Mouse (Mus musculus): Measurements from ENCODE around the gene Vgf. TPM values are rescaled to one million over a fixed set of nuclear protein-coding genes. Genes with fewer than 3 reads are reported as not detected.
A peak's percentile ranks its signal among the peaks of the same experiment; 100 is the strongest.

Vgf gene
- polyA plus RNA-seq, 1 experiment = 0.28 TPM

- no peak overlapping the region for H3ac ChIP-seq (ENCODE audit: control insufficient read depth, insufficient read length, low read depth)
- H3K36me3 ChIP-seq (ENCODE audit: control insufficient read depth, insufficient read depth) = peaks cover 58% of the 10 kb centered on the region
- H3K79me2 ChIP-seq (ENCODE audit: control insufficient read depth, insufficient read depth) = peaks cover 25% of the 10 kb centered on the region
- H3K4me3 ChIP-seq (ENCODE audit: insufficient read depth, poor library complexity, severe bottlenecking) = no peak overlapping the region
- H3K27me3 ChIP-seq (ENCODE audit: control insufficient read depth, insufficient read depth, insufficient read length) = no peaks in the 10 kb centered on the region
- TF ChIP-seq MAX (IDR thresholded peaks at IDR 0.05) (no peak), USF1 (IDR thresholded peaks at IDR 0.05; ENCODE audit: low read depth) (no peak), CTCF (IDR thresholded peaks at IDR 0.05; ENCODE audit: control insufficient read depth, insufficient read depth, insufficient read length) (no peak), MYOD1 (IDR thresholded peaks at IDR 0.05; ENCODE audit: control insufficient read depth, insufficient read length, low read depth) (no peak), CEBPB (IDR thresholded peaks at IDR 0.05; ENCODE audit: low read depth) (no peak), FOSL1 (IDR thresholded peaks at IDR 0.05; ENCODE audit: insufficient read depth, low read length, poor library complexity, severe bottlenecking) (no peak), MYOG (IDR thresholded peaks at IDR 0.05; ENCODE audit: control insufficient read depth, extremely low read depth, insufficient read length) (no peak)
- peaks cover 11% of the 10 kb centered on the region for H3K79me3 ChIP-seq (ENCODE audit: low read depth)
Measured at GRCm38 (mm10) chr5:137041442-137041841, 15.2 kb downstream of the Vgf start.

GRCm38 (mm10) chr5:137043997-137044396 lies 17.8 kb downstream of the Vgf start:
- Histone ChIP-seq H3K4me3 (ENCODE audit: insufficient read depth, poor library complexity, severe bottlenecking) (no peak overlapping the region), H3K79me3 (ENCODE audit: low read depth) (peaks cover 11% of the 10 kb centered on the region), H3K27me3 (ENCODE audit: control insufficient read depth, insufficient read depth, insufficient read length) (no peaks in the 10 kb centered on the region), H3ac (ENCODE audit: control insufficient read depth, insufficient read length, low read depth) (no peak overlapping the region), H3K79me2 (ENCODE audit: control insufficient read depth, insufficient read depth) (peaks cover 25% of the 10 kb centered on the region), H3K36me3 (ENCODE audit: control insufficient read depth, insufficient read depth) (peaks cover 37% of the 10 kb centered on the region)
- TF ChIP-seq FOSL1 (IDR thresholded peaks at IDR 0.05; ENCODE audit: insufficient read depth, low read length, poor library complexity, severe bottlenecking) (no peak), MAX (IDR thresholded peaks at IDR 0.05) (no peak), MYOD1 (IDR thresholded peaks at IDR 0.05; ENCODE audit: control insufficient read depth, insufficient read length, low read depth) (no peak), CEBPB (IDR thresholded peaks at IDR 0.05; ENCODE audit: low read depth) (no peak), MYOG (IDR thresholded peaks at IDR 0.05; ENCODE audit: control insufficient read depth, extremely low read depth, insufficient read length) (no peak), CTCF (IDR thresholded peaks at IDR 0.05; ENCODE audit: control insufficient read depth, insufficient read depth, insufficient read length) (no peak), USF1 (IDR thresholded peaks at IDR 0.05; ENCODE audit: low read depth) (no peak)

DNA sequence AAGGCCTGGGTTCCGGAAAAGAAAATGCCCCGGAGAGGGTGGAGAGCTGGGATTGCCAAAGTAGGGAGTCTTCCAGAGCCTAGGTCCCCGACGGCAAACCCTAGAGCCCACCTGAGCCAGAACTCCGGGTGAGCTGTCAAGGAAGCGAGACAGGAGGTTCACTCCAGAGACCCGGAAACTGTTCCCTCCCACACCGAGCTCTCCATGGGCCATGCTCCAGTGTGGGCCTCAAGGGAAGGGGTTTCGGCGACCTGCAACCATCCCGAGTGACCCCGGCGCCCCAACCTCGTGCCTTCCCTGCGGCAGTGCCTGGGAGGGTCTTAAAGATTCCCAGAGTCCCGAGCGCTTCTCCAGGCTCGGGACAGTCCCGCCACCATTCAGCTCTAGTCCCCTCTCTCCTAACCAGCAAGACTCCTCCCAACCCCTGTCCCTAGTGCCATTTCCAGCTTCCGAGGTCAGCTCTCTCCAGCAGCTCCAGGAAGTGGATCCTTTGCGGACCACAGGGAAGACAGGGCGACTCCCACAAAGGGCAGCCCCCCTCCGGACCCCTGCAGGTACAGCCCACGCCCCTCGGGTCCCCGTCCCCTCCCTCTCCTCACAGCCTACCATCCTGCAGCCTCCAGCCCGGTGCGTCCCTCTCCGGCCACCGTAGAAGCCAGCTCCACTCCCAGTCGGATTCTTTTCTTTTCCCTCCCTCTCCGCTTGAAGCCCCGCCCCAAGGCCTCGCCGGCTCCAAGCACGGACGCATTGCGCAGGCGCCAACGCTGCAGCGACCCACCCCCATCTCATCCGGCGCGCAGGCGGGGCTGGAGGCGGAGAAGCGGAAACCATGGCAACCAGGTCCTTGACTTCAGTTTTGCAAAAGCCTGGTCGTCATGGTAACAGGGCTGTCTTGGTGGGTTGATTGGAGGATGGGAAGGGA lies 19.5 kb downstream of the Vgf start, which contains the start of gene Ap1s1:
TSS of gene Ap1s1 (minus strand) at position 734 of the 922 bp plus-strand sequence.
- TF ChIP-seq MYOD1 (IDR thresholded peaks at IDR 0.05; ENCODE audit: control insufficient read depth, insufficient read length, low read depth) (no peak), MAX (IDR thresholded peaks at IDR 0.05) (no peak), CTCF (IDR thresholded peaks at IDR 0.05; ENCODE audit: control insufficient read depth, insufficient read depth, insufficient read length) (no peak), CEBPB (IDR thresholded peaks at IDR 0.05; ENCODE audit: low read depth) (no peak), FOSL1 (IDR thresholded peaks at IDR 0.05; ENCODE audit: insufficient read depth, low read length, poor library complexity, severe bottlenecking) (no peak), MYOG (IDR thresholded peaks at IDR 0.05; ENCODE audit: control insufficient read depth, extremely low read depth, insufficient read length) (no peak), USF1 (IDR thresholded peaks at IDR 0.05; ENCODE audit: low read depth) (no peak)
- H3ac ChIP-seq (ENCODE audit: control insufficient read depth, insufficient read length, low read depth) = peak within 1 kb of the TSS; percentile 49

GRCm38 (mm10) chr5:137046324-137046718 lies 20.1 kb downstream of the Vgf start:
- Histone ChIP-seq H3K36me3 (ENCODE audit: control insufficient read depth, insufficient read depth) (peaks cover 16% of the 10 kb centered on the region), H3ac (ENCODE audit: control insufficient read depth, insufficient read length, low read depth) (no peak overlapping the region), H3K79me3 (ENCODE audit: low read depth) (peaks cover 11% of the 10 kb centered on the region), H3K27me3 (ENCODE audit: control insufficient read depth, insufficient read depth, insufficient read length) (no peaks in the 10 kb centered on the region), H3K79me2 (ENCODE audit: control insufficient read depth, insufficient read depth) (peaks cover 25% of the 10 kb centered on the region), H3K4me3 (ENCODE audit: insufficient read depth, poor library complexity, severe bottlenecking) (no peak overlapping the region)
- TF ChIP-seq CTCF (IDR thresholded peaks at IDR 0.05; ENCODE audit: control insufficient read depth, insufficient read depth, insufficient read length) (no peak), MAX (IDR thresholded peaks at IDR 0.05) (peak; percentile 27)

More for the DNA sequence above, 19.5 kb downstream of the Vgf start, which contains the start of gene Ap1s1:
- peak within 1 kb of the TSS; percentile 64 for H3K4me3 ChIP-seq (ENCODE audit: insufficient read depth, poor library complexity, severe bottlenecking)
- peaks cover 25% of the 10 kb centered on the region for H3K79me2 ChIP-seq (ENCODE audit: control insufficient read depth, insufficient read depth)
- H3K27me3 ChIP-seq (ENCODE audit: control insufficient read depth, insufficient read depth, insufficient read length) = no peaks in the 10 kb centered on the region
- peaks cover 21% of the 10 kb centered on the region for H3K36me3 ChIP-seq (ENCODE audit: control insufficient read depth, insufficient read depth)
- H3K79me3 ChIP-seq (ENCODE audit: low read depth) = peaks cover 11% of the 10 kb centered on the region

DNA sequence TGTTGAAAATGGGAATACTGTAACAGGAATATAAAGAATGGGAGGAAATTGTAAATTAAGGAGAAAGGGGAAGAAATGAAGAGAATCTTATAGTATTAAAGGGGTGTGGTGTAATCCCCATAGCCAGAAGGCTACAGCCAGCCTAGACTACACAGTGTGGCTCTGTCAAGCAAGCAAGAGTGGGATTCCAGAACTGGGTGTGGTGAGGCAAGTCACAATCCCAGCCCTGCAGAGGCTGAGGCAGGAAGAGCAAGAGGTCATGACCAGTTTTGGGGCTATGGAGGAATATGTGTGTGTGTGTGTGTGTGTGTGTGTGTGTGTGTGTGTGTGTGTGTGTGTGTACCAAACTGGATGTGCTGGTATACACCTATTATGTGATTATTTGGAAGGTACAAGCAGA lies 20.8 kb downstream of the Vgf start:
- Histone ChIP-seq H3K79me2 (ENCODE audit: control insufficient read depth, insufficient read depth) (peaks cover 25% of the 10 kb centered on the region), H3K4me3 (ENCODE audit: insufficient read depth, poor library complexity, severe bottlenecking) (no peak overlapping the region), H3K36me3 (ENCODE audit: control insufficient read depth, insufficient read depth) (peaks cover 9% of the 10 kb centered on the region), H3K27me3 (ENCODE audit: control insufficient read depth, insufficient read depth, insufficient read length) (no peaks in the 10 kb centered on the region), H3K79me3 (ENCODE audit: low read depth) (peaks cover 11% of the 10 kb centered on the region), H3ac (ENCODE audit: control insufficient read depth, insufficient read length, low read depth) (no peak overlapping the region)
- TF ChIP-seq MAX (IDR thresholded peaks at IDR 0.05) (no peak), FOSL1 (IDR thresholded peaks at IDR 0.05; ENCODE audit: insufficient read depth, low read length, poor library complexity, severe bottlenecking) (no peak)

DNA sequence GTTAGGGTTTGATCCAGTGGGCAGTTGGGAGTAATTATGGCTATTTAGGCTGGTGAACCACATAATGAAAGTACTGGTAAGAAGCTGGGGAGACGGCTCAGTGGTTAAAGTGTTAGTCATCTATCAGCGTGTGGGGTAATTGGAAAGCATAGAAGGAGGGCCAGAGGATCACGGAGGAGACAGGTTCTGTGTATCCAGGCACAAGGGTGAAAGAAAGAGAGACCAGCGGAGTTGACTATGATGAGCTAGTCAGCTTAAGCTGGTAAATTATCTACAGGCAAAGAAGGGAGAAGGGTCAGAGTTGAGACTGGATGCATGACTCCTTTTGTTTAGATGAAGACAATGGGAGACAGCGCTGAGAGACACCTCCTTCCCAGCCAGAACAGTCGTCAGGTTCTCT lies 24.9 kb downstream of the Vgf start:
- TF ChIP-seq CEBPB (IDR thresholded peaks at IDR 0.05; ENCODE audit: low read depth) = no peak
- no peak for TF ChIP-seq CTCF (IDR thresholded peaks at IDR 0.05; ENCODE audit: control insufficient read depth, insufficient read depth, insufficient read length)
- no peak for TF ChIP-seq FOSL1 (IDR thresholded peaks at IDR 0.05; ENCODE audit: insufficient read depth, low read length, poor library complexity, severe bottlenecking)
- Histone ChIP-seq H3ac (ENCODE audit: control insufficient read depth, insufficient read length, low read depth) (no peak overlapping the region), H3K4me3 (ENCODE audit: insufficient read depth, poor library complexity, severe bottlenecking) (no peak overlapping the region), H3K79me3 (ENCODE audit: low read depth) (no peaks in the 10 kb centered on the region), H3K27me3 (ENCODE audit: control insufficient read depth, insufficient read depth, insufficient read length) (no peaks in the 10 kb centered on the region), H3K79me2 (ENCODE audit: control insufficient read depth, insufficient read depth) (no peaks in the 10 kb centered on the region), H3K36me3 (ENCODE audit: control insufficient read depth, insufficient read depth) (no peaks in the 10 kb centered on the region)

All from C2C12 (cell line).